Mouse (Mus musculus) bone marrow, adult 2 months (tissue): ENCODE data around the gene Mafk. TPM values are rescaled to one million over a fixed set of nuclear protein-coding genes. Genes with fewer than 3 reads are reported as not detected.

Experiments
- H3K27ac ChIP-seq: fragments of 200-500 bp; 2 replicates; pipeline ENCODE4 v1.5.1; 2012; ENCODE audit warnings: low read depth, mild to moderate bottlenecking, control low read depth, inconsistent platforms, low read length; ENCODE audit not compliant: control insufficient read depth, poor library complexity, insufficient read depth
- H3K4me1 ChIP-seq: fragments of 200-500 bp; 2 replicates; pipeline ENCODE4 v1.6.1; 2011; ENCODE audit warnings: low read length; ENCODE audit not compliant: control insufficient read depth, insufficient read depth
- H3K4me3 ChIP-seq: fragments of 200-500 bp; replicated peaks from 2 replicates; pipeline ENCODE3; 2011; ENCODE audit warnings: mild to moderate bottlenecking, low read depth, low read length, control low read depth; ENCODE audit not compliant: control insufficient read depth
- CTCF ChIP-seq: fragments of 200-500 bp; IDR thresholded peaks from 2 replicates; pipeline ENCODE4 v1.5.1; 2011; ENCODE audit warnings: low read length, control low read depth; ENCODE audit not compliant: control insufficient read depth, insufficient read depth
- POLR2A ChIP-seq: fragments of 200-500 bp; IDR thresholded peaks from 2 replicates; pipeline ENCODE4 v1.6.1; 2011; ENCODE audit warnings: low read depth, mild to moderate bottlenecking, control low read depth, low read length, borderline replicate concordance; ENCODE audit not compliant: control insufficient read depth
- WGBS: fragments of 180-500 bp; shearing (Covaris S2); methylation state at CpG from one replicate; pipeline ENCODE4 v1.1.7; 2018; 5-methylcytosine and 5-hydroxymethylcytosine counted together
- polyA plus RNA-seq: library from polyadenylated mRNA; stranded (reverse); fragments of >200 nt; gene quantifications from 2 replicates; pipeline ENCODE4 v1.2.4, GENCODE M21; 2011; ENCODE audit warnings: low replicate concordance; ENCODE audit not compliant: missing spikeins, insufficient read depth, insufficient read length

Gene Mafk
- polyA plus RNA-seq, 1 experiment, result 53.2 TPM

GRCm38 (mm10) chr5:139817292-139817691 lies 26.0 kb downstream of the Mafk start:
- 0% methylated on average over 1 of the region's 1 CpGs for WGBS
- TF ChIP-seq POLR2A, result no peak
- peak; percentile 96 for TF ChIP-seq CTCF
- Histone ChIP-seq H3K27ac (no peak overlapping the region), H3K4me1 (no peaks in the 10 kb centered on the region; the same call in 1 of the 2 replicates), H3K4me3 (no peak overlapping the region)

DNA sequence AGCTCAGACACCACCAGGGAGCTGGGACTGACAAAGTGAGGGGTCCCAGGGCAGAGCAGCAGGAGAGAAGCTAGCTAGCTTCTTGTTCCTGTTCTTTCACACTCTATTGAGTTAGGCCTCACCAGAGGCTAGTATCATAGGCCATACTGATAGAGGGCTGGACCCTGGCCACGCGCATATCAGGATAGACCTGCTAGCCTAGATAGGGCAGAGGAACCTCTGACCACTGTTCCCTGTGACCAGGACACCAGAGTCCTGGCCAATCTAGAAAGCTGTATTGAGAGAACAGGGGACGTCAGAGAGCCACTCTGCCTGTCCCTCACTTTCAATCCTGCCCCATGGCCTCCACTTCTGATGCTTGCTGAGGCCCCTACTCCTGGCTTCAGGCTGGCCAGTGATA lies 26.7 kb downstream of the Mafk start:
- WGBS, result 69% methylated on average over 3 of the region's 3 CpGs

GRCm38 (mm10) chr5:139818801-139819200 lies 27.5 kb downstream of the Mafk start:
- H3K27ac ChIP-seq, result no peak overlapping the region
- WGBS, result 33% methylated on average over 4 of the region's 4 CpGs
- no peaks in the 10 kb centered on the region; the same call in 1 of the 2 replicates for H3K4me1 ChIP-seq
- TF ChIP-seq POLR2A, result no peak
- peak; percentile 68 for TF ChIP-seq CTCF
- H3K4me3 ChIP-seq, result no peak overlapping the region

More for the DNA sequence above, 26.7 kb downstream of the Mafk start:
- TF ChIP-seq CTCF (no peak), POLR2A (no peak)
- H3K4me1 ChIP-seq, result no peaks in the 10 kb centered on the region; the same call in 1 of the 2 replicates
- peak overlapping the region; percentile 32; the same call in 1 of the 2 replicates for H3K27ac ChIP-seq
- no peak overlapping the region for H3K4me3 ChIP-seq

DNA sequence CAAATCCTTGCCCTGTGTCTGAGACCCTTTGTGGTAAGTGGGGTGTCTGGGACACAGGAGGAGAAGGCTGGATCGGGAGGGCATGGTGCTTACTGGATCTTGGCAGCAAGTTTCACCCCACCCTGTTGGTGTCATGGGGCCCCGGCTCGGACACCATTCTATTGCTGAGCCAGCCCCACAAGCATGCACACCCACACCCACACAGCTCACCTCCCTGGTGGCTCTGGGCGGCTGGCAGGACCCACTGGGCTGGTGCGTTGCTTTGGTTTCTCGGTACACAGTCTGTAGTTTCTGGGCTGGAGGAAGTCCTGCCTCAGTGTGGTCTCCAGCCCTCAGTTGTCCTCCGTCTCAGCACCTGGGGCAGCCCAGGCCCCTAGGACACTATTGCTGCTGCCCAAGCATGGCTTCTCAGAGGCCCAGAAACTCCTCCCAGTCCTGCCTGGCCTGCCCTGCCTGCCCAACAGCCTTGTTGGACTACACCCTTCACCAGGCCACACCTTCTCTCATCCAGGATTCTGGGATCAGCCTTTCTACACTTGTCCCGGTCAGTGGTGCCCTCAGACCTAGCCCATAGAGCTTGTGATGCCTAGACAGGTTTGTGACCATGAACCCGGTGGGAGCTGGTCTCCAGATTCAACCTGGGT lies 28.3 kb downstream of the Mafk start, which contains the start of gene Tmem184a:
Tmem184a (minus strand) TSS at position 380 of the 644 bp plus-strand sequence.
- no peaks in the 10 kb centered on the region; the same call in 1 of the 2 replicates for H3K4me1 ChIP-seq
- WGBS, result 89% methylated on average over 9 of the region's 9 CpGs
- TF ChIP-seq POLR2A (no peak), CTCF (no peak)
- H3K27ac ChIP-seq, result no peak within 1 kb of the TSS
- H3K4me3 ChIP-seq, result no peak within 1 kb of the TSS

DNA sequence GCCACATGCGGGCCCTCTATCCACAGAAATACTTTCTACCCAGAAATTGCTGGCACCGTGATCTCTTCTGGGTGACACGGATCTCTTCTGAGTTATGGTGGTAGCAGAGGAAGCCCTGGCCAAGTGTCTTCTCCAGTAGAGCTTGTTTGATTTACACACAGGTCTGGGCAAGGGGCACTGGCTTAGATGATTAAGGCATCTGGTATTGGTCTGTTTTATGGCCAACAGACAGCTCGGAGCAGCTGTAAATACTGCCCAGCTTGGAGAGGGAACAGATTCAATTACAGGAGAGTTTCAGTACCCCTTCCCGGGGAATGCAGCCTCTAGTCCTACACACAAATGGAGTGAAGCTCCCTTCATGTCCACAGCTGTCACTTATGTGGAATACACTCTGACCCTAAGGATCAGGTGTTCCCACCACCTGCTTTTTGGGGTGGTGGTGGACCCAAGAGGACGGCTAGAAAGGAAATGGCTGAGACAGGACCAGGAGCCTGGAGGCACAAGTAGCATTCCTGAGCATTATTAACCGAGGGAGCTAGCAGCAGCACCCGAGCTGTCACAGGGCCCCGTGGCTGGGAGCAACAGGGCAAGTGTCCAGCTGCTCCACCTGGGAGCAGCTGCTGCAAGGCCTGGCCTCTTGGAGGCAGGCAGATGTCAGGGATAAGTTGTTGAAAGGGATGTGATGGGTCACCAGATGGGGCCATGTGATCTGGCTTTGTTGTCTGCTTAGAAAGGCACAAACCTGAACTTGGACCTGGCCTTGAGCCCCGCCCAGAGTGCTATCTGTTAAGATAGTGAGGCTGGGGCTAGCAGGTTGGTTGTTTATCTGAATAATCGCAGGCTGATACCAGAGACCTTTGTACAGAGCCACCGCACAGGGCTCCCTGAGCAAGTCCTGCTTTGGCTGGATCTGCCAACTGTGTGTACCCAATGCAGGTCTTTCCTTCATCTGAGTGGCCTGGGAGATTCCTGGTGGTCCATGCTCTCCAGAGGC lies 30.4 kb downstream of the Mafk start:
- 79% methylated on average over 12 of the region's 12 CpGs for WGBS
- Histone ChIP-seq H3K27ac (no peak overlapping the region), H3K4me3 (no peak overlapping the region), H3K4me1 (peaks cover 2% of the 10 kb centered on the region; the same call in 1 of the 2 replicates)
- no peak for TF ChIP-seq POLR2A
- no peak for TF ChIP-seq CTCF

- Histone ChIP-seq H3K4me3 (no peak overlapping the region), H3K27ac (no peak overlapping the region), H3K4me1 (peaks cover 2% of the 10 kb centered on the region; the same call in 1 of the 2 replicates)
- TF ChIP-seq POLR2A, result no peak
- no peak for TF ChIP-seq CTCF
- 93% methylated on average over 10 of the region's 10 CpGs for WGBS
Measured at GRCm38 (mm10) chr5:139824531-139824930, 33.2 kb downstream of the Mafk start.

DNA sequence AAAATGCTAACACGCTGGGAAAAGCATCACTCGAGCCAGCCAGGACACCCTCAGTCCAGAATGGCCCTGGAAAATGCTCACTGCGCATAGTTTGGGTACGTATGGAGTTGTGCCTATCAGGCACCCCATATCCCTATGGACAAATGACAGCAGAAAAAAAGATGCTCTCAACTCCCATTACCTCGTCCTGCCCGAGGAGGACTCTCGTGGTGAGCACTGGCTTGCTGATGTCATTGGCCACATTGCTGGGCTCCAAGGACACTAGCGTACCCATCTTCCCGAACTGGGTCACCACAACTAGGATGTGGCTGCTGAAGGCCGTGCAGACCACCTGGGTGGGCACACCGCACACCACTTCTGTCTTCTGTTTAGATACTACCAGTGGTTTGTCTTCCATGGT lies 34.6 kb downstream of the Mafk start:
- 44% methylated on average over 11 of the region's 11 CpGs for whole genome bisulfite sequencing
- TF ChIP-seq POLR2A, result no peak
- H3K4me1 ChIP-seq, result peaks cover 2% of the 10 kb centered on the region; the same call in 1 of the 2 replicates
- peak overlapping the region; percentile 98 for H3K4me3 ChIP-seq
- H3K27ac ChIP-seq, result no peak overlapping the region

DNA sequence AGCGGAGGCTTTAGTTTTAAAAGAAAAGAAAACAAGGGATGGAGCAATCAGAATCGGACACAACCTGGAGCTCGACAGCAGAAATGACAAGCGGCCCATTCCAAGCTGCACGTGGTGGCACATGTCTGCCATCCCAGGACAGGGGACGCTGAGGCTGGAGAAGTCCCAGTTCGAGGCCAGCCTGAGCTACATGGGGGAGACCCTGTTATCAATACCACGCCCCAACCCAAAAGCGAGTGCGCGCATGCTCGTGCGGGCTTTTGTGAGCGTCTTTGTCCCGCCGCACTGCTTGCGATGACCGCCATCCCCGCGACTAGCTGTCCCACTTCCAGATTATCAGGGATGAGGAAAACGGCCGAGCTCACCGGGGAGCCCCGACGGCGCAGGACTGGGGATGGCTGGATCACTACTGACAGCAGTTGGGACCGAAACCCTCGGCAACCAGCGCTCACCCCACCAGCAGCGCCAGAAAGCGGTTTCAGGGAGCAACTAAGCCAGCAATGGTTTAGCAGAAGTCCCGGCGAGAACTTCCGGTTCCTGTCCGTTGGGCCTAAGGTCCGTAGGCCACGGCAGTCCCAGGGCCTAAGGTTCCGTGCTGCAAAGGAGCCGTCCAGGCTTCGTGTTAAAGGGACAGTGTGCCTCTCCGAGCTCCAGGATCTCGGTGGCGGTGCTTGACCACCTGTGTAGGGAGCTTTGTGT lies 35.2 kb downstream of the Mafk start, which contains the start of the genes Gm26938 and Psmg3:
Gm26938 (minus strand) TSS at position 51 of the 699 bp plus-strand sequence.
Psmg3 (minus strand) TSS at position 529 of the 699 bp plus-strand sequence.
- Histone ChIP-seq H3K27ac (peak within 1 kb of the TSS; percentile 69), H3K4me1 (peaks cover 2% of the 10 kb centered on the region; the same call in 1 of the 2 replicates), H3K4me3 (peak within 1 kb of the TSS; percentile 98)
- TF ChIP-seq CTCF (peak; percentile 22; the same call in 1 of the 2 replicates), POLR2A (peak; percentile 72)
- WGBS, result under 1% methylated on average over 43 of the region's 43 CpGs
